Mouse (Mus musculus): ENCODE results near the gene Gm17019.
"Not testable (repeated sequence)": the region's sequence is repeated elsewhere in the genome, so short reads cannot be mapped to it uniquely, and the experiment has no call there.

Gene Gm17019

DNA sequence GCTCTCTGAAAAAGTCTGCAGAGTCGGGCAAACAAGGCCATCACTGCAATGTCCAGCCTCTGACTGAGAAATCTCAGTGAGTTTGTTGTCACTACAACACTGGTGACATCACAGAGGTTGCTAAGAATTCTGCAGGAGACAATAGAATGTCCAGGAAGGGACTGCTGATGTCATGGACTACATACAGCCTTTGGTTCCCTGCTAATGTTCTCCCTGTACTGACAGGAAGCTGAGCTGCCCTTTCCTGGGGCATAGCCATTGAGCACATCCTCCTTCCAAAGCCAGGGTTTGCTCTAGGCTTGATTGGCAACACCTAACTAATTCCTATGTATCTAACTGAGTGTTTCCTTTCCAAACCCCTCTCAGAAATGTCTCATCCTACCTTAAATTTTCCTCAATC lies at the start of gene Gm17019:
Gene Gm17019 (minus strand): TSS at position 101 of the 400 bp plus-strand sequence.
- not testable (repeated sequence) for DNase-seq

DNA sequence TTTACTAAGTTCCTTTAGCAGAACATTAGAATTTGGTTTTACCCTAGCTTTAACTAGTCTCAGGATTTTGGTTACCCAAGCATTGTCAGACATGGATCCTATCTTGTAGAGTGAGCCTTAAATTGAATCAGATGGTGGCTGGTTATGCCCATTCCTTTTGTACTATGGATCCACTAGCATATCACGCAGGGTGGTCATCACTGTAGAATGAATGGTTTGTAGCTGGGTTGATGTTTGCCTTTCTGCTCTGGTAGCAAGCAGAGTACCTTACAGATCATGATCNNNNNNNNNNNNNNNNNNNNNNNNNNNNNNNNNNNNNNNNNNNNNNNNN lies 29.6 kb upstream of the Gm17019 start:
- DNase-seq, result not testable (repeated sequence)

DNA sequence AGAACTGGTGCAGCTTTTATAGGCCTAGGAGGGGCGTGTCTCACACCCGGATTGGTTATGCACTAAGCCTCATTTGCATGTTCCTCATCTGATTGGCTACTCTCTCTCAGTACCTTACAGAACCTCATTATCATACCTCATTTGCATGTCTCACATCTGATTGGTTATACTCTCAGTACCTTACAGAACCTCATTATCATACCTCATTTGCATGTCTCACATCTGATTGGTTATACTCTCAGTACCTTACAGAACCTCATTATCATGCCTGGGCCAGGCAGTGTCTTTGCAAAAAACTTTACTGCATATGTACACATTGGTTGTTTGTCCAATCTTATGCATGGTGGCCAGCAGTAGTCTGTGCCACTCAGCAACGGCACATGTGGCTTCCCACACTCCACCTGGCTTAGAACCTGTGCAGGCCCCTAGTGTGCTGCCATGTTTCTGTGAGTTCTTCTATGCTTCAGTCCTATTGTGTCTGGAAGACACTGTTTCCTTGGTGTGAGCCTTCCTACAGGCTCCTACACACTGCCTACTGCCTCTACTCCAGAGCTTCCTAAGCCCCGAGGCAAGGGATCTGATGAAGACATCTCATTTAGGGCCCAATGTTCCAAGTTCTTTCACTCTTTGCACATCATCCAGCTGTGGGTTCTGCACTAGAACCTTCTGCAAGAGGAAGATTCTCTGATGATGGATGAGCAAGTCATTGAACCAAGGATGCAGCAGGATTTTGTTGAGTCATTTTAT lies 29.0 kb upstream of the Gm17019 start:
- DNase-seq, result not testable (repeated sequence)

DNA sequence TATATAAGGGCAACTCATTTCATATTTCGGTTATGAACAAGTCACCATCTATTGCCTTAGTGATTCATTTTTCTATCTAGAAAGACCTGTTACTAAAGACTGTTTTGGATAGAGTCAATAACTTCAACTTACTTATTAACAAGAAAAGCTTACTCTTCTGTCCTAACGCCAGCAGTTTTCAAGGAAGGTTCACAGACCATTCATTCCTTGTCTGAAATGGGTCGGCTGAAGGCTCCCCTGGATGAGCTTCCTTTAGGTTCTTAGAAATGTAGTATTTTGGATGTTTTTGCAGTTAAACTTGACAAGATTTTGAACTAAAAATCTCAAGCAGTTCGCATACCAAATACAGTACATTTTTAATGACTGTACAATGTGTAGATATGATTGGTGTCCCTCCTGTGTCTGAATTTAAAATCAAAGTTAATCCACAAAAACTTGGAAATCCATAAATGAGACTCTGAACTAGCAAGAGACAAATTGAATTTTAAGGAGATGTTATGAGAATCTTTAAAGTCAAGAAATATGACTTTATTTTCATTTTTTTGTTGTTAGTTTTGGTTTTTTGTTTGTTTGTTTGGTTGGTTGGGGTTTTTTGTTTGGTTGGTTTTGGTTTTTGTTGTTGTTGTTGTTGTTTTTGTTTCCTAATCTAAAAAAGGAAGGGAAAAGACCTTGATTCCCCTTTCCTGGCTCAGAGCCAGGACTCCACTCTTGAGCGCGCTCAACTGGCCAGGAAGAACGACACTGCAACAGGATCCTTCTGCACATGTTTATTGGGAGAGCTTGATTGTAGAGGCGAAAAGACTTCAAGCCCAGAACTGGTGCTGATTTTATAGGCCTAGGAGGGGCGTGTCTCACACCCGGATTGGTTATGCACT lies 21.6 kb upstream of the Gm17019 start:
- DNase-seq, result not testable (repeated sequence)

DNA sequence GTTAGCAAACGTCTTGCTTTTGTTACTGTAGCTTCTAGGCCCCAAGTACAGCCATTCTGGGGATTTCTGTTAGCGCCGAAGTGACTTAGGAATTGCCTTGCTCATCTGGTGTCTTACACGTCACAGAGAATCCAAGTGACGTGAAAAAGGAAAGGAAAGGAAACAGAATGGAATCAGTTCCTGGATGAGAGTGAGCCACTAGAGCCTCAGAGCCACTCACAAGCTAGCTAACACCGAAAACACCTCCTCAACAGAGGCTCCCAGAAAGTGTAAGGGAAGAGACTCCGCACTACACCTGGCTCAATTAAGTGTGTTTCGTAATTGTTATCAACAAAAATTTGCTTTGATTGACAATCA lies 20.8 kb upstream of the Gm17019 start:
- DNase-seq, result not testable (repeated sequence)

DNA sequence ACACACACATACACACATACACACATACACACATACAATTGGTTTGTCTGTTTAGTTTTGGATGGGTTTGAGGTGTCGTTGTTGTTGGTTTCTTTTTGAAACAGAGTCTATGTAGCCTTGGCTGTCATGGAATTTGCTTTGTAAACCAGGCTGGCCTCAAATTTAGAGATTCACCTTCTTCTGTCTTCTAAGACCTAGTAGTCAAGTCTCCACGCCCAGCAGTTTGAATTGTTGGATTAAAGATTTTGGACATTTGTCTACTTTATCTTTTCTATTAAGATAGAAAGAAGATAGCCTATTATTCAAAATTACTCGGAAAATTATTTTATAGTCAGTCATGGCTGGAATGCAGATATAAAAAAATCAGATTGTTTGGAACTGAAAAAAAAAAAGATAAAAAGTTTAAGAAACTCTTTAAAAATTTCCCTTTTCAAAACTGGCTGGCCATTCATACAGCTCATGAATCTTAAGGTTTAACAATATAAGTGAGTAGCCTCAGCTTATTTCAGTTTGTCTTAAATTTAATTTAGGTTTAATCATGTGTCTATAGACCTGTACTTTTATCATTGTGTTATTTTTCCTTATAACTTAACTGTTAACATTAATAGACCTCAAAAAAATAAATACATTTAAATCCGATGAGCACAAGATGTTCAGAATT lies 20.3 kb upstream of the Gm17019 start:
- DNase-seq, result not testable (repeated sequence)

DNA sequence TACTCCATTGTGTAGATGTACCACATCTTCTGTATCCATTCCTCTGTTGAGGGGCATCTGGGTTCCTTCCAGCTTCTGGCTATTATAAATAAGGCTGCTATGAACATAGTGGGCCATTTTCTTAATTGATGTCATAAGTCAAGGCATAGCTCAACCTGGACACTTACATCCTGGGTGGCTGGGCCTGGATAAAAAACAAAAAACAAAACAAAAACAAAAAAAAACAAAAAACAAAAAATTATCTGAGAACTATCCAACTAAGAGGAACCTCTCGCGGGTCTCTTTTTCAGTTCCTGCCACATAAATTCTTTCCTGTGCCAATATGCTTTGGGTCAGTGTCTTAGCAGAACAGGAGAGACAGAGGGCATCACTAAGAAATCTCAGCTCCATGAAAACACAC lies 18.0 kb upstream of the Gm17019 start:
- DNase-seq, result not testable (repeated sequence)

DNA sequence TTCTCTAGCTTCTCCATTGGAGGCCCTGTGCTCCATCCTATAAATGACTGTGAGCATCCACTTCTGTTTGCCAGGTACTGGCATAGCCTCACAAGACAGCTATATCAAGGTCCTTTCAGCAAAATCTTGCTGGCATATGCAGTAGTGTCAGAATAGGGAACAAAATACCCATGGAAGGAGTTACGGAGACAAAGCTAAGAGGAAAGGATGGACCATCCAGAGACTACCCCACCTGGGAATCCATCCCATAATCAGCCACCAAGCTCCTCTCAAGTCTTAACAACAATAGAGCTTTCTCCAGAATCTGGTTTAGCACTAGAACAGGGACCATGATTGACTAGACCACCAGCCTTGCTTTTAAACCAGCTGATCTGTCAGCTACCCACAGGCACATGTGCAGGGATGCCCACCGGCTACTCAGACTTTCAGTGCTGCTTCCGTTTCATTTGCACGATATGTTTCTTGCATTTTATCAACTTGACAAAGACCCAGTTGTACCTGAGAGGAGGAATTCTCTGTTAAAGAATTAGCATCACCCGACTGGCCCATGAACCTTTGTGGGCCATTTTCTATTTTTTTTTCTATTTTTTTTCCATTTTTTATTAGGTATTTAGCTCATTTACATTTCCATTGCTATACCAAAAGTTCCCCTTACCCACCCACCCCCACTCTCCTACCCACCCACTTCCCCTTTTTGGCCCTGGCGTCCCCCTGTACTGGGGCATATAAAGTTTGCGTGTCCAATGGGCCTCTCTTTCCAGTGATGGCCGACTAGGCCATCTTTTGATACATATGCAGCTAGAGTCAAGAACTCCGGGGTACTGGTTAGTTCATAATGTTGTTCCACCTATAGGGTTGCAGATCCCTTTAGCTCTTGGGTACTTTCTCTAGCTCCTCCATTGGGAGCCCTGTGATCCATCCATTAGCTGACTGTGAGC lies 12.3 kb upstream of the Gm17019 start:
- DNase-seq, result not testable (repeated sequence)

DNA sequence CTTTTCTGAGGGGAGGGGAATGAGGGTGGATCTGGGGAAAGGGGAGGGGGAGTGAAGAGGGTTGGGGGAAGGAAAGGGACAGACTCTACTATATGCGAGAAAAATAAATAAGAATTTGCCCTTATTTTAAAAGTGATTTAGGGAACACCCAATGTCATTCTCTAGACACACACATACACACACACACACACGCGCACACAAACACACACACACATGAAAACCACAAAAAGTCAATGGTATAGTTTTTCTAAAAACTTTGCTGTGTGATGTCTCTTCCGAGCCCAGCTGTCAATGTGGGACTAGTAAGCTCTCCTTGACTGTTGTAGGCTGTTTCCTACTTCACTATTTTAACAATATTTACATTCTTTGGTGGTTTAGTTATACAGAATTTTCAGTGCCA lies 8.0 kb upstream of the Gm17019 start:
- not testable (repeated sequence) for DNase-seq

DNA sequence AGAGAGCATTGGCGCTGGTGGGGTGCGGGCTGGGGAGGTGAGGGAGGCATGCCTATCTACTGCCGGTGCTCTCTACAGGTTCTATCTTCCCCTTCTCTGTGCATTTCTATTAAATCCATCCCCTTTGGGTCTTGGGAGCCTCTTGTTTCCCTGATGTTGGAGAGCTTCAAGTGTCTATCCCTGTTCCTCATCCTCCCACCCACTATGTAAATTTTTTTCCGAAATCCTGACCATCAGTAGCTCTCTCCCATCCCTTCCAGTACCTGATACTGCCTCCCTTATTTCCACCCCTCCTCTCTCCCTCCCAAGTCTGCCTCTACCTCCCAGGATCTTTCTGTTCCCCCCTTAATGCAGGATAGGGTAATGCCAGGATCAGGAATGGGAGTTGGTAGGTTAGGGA lies 7.2 kb upstream of the Gm17019 start:
- not testable (repeated sequence) for DNase-seq

DNA sequence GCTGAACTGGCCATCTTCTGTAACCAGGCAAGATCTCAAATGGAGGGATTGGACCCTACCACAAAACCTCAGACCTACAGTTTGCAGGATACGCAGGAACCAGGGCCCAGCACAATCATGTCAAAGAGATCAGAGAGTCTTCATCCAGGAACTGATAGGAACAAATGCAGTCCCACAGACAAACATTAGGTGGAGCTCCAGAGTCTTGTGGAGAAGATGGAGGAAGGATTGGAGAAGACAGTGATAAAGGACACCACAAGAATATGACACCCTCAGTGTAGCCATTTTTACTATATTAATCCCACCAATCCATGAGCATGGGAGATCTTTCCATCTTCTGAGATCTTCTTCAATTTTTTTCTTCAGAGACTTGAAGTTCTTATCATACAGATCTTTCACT lies 8.5 kb downstream of the Gm17019 start:
- not testable (repeated sequence) for DNase-seq

DNA sequence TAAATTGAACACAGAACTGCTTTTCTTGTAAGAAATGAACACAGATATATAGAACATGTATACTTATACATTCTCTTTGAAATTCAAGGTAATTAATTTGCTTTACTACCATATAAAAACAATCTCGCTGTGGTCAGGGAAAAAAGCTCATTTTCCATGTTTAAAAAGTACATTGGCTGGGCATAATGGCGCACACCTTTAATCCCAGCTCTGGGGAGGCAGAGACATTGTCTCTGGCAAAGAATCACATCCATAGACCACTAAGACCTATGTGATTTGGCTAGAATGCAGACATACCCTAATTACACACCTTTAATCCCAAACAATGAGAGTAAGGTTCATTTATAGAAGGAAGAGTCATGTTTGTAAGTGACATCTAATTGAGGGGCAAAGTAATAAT lies 12.7 kb downstream of the Gm17019 start:
- DNase-seq, result not testable (repeated sequence)

DNA sequence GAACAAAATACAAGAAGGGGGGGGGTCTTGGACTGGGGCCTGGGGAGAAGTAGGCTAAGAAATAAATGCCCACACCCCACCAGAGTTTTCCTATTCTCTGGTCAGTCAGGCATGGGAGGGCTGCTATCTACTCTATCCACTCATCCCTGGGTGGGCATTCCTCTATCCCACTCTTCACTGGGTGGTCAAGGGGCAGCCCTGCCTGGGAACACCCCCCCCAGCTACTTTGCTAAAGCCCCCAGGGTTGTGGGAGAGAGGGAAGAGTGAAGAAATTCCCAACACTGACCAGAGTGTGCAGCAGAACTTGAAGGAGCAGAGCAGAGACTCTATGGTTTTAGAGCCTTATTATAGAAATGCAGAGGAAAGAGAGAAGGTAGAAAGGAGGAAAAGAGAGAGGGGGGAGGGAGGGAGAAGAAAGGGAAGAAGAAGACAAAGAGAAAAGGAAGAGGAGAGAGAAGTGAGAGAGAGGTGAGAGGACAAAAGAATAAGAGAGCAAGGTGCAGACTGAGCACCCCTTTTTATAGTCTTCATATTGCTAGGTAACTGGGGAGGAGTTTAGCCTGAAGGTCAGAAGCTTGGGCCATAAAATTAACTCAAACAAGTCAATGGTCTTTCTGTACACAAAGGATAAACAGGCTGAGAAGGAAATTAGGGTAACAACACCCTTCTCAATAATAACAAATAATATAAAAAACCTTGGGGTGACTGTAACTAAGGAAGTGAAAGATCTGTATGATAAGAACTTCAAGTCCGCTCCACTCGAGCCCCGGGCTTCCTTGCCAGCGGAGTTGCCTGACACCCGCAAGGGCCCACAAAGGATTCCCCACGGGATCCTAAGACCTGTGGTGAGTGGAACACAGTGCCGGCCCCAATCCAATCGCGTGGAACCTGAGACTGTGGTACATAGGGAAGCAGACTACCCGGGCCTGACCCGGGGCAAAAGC lies 21.9 kb downstream of the Gm17019 start:
- DNase-seq, result not testable (repeated sequence)

DNA sequence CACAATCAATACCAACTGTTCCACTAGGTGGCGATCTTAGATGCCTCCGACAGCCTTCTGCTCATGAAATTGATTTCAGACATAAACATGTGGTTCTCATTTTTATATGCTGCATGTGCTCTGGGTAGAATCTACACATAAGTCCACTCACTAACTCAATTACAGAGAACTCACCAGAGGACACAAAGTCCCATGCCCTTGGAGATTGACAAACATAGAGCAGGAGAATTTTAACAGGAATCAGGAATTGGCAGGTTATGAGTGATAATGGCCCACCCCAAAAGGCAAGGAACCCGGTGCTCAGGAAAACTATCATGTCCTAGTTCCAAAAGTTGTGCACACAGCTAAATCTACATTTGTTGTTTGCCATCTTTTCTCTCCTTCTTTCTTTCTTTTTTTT lies 25.9 kb downstream of the Gm17019 start:
- peak; percentile 82 for DNase-seq

DNA sequence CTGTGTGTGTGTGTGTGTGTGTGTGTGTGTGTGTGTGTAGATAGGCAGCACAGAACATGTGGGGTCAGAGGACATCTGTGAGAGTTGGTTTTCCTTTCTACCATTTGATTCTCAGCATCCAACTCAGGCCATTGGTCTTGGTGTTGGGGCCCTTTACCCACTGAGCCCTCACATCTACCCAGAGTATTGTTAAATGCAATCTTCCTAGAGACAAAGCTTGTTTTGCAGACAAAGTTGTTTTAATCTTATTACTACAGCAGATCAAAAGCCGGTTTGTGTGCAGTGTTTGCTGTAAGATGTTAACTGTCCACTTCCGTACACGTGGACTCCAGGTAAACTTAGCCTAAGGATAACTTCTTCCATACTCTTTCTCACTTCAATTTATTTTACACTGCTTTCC lies 26.5 kb downstream of the Gm17019 start:
- not testable (repeated sequence) for DNase-seq

DNA sequence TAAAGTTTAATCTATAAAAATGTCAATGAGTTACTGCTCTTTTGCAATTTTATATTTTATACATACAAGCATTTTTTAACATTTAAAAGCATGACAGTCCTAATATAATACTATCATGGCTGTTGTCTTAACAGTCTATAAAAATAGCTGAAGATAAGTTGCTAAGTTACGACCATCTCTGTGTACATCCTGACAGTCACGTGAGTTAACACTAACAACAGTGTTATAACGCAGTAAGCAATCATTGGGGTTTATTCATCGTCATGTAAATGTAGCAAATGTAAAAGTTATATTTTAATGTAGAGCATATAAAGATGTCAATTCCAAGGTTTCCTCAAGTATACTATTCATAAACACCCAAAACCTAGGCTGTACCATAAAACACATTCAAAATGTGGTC lies 27.2 kb downstream of the Gm17019 start:
- not testable (repeated sequence) for DNase-seq

DNA sequence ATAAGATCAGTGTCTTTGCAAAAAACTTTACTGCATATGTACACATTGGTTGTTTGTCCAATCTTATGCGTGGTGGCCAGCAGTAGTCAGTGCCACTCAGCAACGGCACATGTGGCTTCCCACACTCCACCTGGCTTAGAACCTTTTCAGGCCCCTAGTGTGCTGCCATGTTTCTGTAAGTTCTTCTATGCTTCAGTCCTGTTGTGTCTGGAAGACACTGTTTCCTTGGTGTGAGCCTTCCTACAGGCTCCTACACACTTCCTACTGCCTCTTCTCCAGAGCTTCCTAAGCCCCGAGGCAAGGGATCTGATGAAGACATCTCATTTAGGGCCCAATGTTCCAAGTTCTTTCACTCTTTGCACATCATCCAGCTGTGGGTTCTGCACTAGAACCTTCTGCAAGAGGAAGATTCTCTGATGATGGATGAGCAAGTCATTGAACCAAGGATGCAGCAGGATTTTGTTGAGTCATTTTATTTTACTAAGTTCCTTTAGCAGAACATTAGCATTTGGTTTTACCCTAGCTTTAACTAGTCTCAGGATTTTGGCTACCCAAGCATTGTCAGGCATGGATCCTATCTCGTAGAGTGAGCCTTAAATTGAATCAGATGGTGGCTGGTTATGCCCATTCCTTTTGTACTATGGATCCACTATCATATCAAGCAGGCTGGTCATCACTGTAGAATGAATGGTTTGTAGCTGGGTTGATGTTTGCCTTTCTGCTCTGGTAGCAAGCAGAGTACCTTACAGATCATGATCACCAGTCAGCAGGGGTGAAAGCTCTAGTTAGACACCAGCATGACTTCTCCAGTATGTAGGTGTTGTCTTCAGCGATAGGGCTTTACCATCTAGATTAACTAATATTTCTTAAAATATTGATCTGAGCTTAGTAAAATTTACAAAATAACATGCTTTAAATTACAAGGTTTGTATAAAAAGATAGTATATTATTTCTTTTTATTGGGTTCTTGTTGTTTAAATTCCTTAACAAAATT lies 27.9 kb downstream of the Gm17019 start:
- DNase-seq, result peak; percentile 87

DNA sequence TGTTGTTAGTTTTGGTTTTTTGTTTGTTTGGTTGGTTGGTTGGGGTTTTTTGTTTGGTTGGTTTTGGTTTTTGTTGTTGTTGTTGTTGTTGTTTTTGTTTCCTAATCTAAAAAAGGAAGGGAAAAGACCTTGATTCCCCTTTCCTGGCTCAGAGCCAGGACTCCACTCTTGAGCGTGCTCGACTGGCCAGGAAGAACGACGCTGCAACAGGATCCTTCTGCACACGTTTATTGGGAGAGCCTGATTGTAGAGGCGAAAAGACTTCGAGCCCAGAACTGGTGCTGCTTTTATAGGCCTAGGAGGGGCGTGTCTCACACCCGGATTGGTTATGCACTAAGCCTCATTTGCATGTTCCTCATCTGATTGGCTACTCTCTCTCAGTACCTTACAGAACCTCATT lies 34.7 kb downstream of the Gm17019 start:
- not testable (repeated sequence) for DNase-seq

DNA sequence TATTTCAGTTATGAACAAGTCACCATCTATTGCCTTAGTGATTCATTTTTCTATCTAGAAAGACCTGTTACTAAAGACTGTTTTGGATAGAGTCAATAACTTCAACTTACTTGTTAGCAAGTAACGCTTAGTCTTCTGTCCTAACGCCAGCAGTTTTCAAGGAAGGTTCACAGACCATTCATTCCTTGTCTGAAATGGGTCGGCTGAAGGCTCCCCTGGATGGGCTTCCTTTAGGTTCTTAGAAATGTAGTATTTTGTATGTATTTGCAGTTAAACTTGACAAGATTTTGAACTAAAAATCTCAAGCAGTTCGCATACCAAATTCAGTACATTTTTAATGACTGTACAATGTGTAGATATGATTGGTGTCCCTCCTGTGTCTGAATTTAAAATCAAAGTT lies 35.2 kb downstream of the Gm17019 start:
- not testable (repeated sequence) for DNase-seq

DNA sequence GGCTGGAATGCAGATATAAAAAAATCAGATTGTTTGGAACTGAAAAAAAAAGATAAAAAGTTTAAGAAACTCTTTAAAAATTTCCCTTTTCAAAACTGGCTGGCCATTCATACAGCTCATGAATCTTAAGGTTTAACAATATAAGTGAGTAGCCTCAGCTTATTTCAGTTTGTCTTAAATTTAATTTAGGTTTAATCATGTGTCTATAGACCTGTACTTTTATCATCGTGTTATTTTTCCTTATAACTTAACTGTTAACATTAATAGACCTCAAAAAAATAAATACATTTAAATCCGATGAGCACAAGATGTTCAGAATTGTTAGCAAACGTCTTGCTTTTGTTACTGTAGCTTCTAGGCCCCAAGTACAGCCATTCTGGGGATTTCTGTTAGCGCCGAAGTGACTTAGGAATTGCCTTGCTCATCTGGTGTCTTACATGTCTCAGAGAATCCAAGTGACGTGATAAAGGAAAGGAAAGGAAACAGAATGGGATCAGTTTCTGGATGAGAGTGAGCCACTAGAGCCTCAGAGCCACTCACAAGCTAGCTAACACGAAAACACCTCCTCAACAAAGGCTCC lies 36.0 kb downstream of the Gm17019 start:
- DNase-seq, result not testable (repeated sequence)

Data from heart, adult 11 months (tissue).